Mouse (Mus musculus) stomach, postnatal 0 days (tissue): ENCODE data around the gene Fcer1g. TPM values are rescaled to one million over a fixed set of nuclear protein-coding genes. Genes with fewer than 3 reads are reported as not detected.

Experiments used
- ATAC-seq: fragments of 200-750 bp; cut with Nextera tagmentation; 2 replicates; pipeline ENCODE4 v1.8.0; 2017; ENCODE audit not compliant: low FRiP score, low TSS enrichment
- DNase-seq: peaks from one replicate; pipeline ENCODE4 v3.0.0-alpha.2; 2016; ENCODE audit warnings: low spot score
- H3K27ac ChIP-seq: fragments of 300-500 bp; sonication (generic); replicated peaks from 2 replicates; pipeline ENCODE4 v1.5.1; 2014; ENCODE audit warnings: mild to moderate bottlenecking, control low read depth
- H3K27me3 ChIP-seq: fragments of 300-500 bp; sonication (generic); 2 replicates; pipeline ENCODE4 v1.6.1; 2014; ENCODE audit warnings: low read length; ENCODE audit not compliant: control insufficient read depth, insufficient read depth
- H3K36me3 ChIP-seq: fragments of 300-500 bp; sonication (generic); 2 replicates; pipeline ENCODE4 v1.6.1; 2014; ENCODE audit warnings: low read length, mixed read lengths; ENCODE audit not compliant: control insufficient read depth, insufficient read depth
- H3K4me1 ChIP-seq: fragments of 300-500 bp; sonication (generic); replicated peaks from 2 replicates; pipeline ENCODE4 v1.6.1; 2014; ENCODE audit warnings: antibody characterized with exemption; ENCODE audit not compliant: control insufficient read depth, insufficient read depth
- H3K4me2 ChIP-seq: fragments of 300-500 bp; sonication (generic); replicated peaks from 2 replicates; pipeline ENCODE4 v1.6.1; 2014; ENCODE audit warnings: low read depth, mild to moderate bottlenecking, control low read depth, moderate library complexity
- H3K4me3 ChIP-seq: fragments of 300-500 bp; sonication (generic); 2 replicates; pipeline ENCODE4 v1.5.1; 2014; ENCODE audit warnings: low read depth, low read length, control low read depth
- H3K9ac ChIP-seq: fragments of 300-500 bp; sonication (generic); 2 replicates; pipeline ENCODE4 v1.6.1; 2014; ENCODE audit warnings: mild to moderate bottlenecking, low read length, control low read depth, mixed read lengths
- H3K9me3 ChIP-seq: fragments of 300-500 bp; sonication (generic); 2 replicates; pipeline ENCODE4 v1.6.1; 2016; ENCODE audit warnings: low read length; ENCODE audit not compliant: control insufficient read depth
- CTCF ChIP-seq: IDR thresholded peaks from 2 replicates; pipeline ENCODE4 v1.5.1; 2016; ENCODE audit warnings: antibody characterized with exemption, low read depth, mild to moderate bottlenecking, moderate library complexity
- EP300 ChIP-seq: optimal IDR thresholded peaks from 2 replicates; pipeline ENCODE3; 2016; ENCODE audit warnings: antibody characterized with exemption
- WGBS: fragments of 180-500 bp; shearing (Covaris S2); extraction: QIAGEN DNeasy Blood & Tissue Kit; methylation state at CpG from one replicate; pipeline ENCODE4 v1.1.7; 2014; 5-methylcytosine and 5-hydroxymethylcytosine counted together
- polyA plus RNA-seq: library from polyadenylated mRNA; unstranded; fragments of >200 nt; fragmentation: Nextera tagmentation; extraction: Ambion mirVana; gene quantifications from 2 replicates; pipeline ENCODE4 v1.2.1, GENCODE M21; 2015

Gene Fcer1g
- polyA plus RNA-seq, 1 experiment from 2014 or later = 59.4 TPM

- Histone ChIP-seq H3K36me3 (no peaks in the 10 kb centered on the region), H3K27ac (0 out of 2 replicates have a peak within 1 kb of the TSS, but pooled peaks have one; percentile 8), H3K4me2 (peak within 1 kb of the TSS; percentile 73), H3K9ac (peak within 1 kb of the TSS; percentile 62), H3K9me3 (no peaks in the 10 kb centered on the region), H3K4me3 (peak within 1 kb of the TSS; percentile 58), H3K27me3 (no peaks in the 10 kb centered on the region), H3K4me1 (peaks cover 4% of the 10 kb centered on the region)
- ATAC-seq = peak; percentile 87
- peak; percentile 64 for DNase-seq
- no peak for TF ChIP-seq EP300
- no peak for TF ChIP-seq CTCF
- under 1% methylated on average over 33 of the region's 33 CpGs for WGBS
These were observed 38.2 kb downstream of the Fcer1g start, which contains the start of gene Pcp4l1 for GRCm38 (mm10) chr1:171195887-171196397. Pcp4l1 (minus strand) TSS chr1:171196268.

DNA sequence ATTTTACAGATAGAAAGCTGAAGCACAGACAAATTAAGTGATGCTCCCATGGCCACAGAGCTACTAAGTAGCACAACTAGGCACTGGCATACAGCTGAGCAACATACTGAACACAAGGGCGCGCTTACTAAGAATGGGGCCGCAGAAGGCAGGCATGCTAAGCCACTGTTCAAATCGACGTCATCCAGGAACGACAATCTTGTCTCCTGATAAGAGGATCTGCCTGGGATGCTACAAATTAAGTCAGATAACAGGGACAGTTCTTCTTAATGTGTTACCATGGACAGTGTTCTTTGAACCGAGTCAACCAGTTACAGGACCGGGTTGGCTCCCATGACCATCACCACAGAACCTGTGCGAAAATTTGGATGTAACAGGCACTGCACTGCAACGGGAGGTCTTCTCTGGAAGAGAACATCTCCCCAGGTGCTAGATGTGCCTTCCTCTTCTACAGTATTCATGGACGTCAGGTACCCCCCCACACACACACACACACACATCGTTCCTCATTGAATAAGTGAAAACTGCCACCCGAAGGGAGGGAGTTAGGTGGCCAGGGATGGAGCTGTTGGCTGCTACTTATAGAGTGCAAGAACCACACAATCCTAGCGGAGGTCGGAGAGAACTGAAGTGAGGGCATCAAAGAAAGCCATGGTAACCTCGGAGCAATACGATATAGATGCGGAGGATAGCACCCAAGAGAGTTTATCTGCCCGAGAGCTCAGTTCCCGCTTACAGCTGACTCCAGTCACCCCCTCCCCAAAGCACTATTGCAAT lies 38.9 kb downstream of the Fcer1g start:
- Histone ChIP-seq H3K9me3 (no peaks in the 10 kb centered on the region), H3K27ac (0 out of 2 replicates have a peak overlapping the region, but pooled peaks have one; percentile 8), H3K4me1 (peaks cover 4% of the 10 kb centered on the region), H3K27me3 (no peaks in the 10 kb centered on the region), H3K9ac (peak overlapping the region; percentile 62), H3K4me2 (peak overlapping the region; percentile 73), H3K36me3 (no peaks in the 10 kb centered on the region), H3K4me3 (peak overlapping the region; percentile 58)
- TF ChIP-seq EP300 (no peak), CTCF (0 out of 2 replicates have a peak, but pooled peaks have one; percentile 3)
- WGBS = 21% methylated on average over 20 of the region's 20 CpGs
- no peak for ATAC-seq
- DNase-seq = no peak

GRCm38 (mm10) chr1:171193911-171194830 lies 40.0 kb downstream of the Fcer1g start:
- ATAC-seq = no peak
- H3K4me2 ChIP-seq = peak overlapping the region; percentile 73

DNA sequence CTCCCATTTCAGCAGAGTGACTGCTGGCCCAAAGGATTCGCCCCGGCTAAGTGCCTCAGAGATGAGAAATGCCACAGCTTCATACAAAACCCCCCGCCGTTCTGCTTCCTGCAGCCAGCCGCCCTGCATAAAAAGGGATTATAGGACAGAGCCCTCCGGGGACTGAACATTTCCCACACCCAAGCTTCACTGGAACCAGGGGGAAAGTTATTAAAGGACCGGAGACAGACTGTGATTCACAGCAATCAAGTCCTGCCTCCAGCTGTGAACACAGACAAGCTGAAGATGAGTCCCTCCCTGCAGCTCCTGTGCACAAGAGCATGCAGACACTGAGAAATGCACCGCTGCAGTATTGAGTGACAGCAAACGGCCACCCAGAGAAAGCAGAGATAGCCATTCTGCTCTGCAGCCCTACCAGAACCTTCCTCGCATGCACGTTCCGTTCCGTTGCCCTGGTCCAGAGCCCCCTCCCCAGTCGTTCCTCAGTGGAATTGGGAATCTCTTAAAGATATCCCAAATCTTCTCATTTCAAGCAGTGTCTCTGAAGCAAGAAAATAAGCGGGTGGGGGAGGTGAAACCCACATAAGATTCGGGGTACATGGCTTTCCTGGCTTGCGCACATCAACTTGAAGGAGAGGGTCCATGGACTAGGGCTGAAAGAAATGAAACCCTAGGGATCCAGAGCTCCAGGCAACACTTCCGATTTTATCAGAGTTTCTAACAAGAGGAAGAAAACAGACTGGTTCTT lies 40.9 kb downstream of the Fcer1g start:
- DNase-seq (no peak), ATAC-seq (no peak)
- H3K4me3 ChIP-seq = peak overlapping the region; percentile 16
- no peak for TF ChIP-seq CTCF
- no peak for TF ChIP-seq EP300
- H3K9me3 ChIP-seq = no peaks in the 10 kb centered on the region
- H3K4me1 ChIP-seq = peaks cover 8% of the 10 kb centered on the region
- no peaks in the 10 kb centered on the region for H3K27me3 ChIP-seq
- H3K4me2 ChIP-seq = peak overlapping the region; percentile 39
- no peak overlapping the region for H3K27ac ChIP-seq
- no peaks in the 10 kb centered on the region for H3K36me3 ChIP-seq
- no peak overlapping the region; the same call in 1 of the 2 replicates for H3K9ac ChIP-seq
- WGBS = 14% methylated on average over 18 of the region's 18 CpGs

More at GRCm38 (mm10) chr1:171193911-171194830, 40.0 kb downstream of the Fcer1g start:
- Histone ChIP-seq H3K27me3 (no peaks in the 10 kb centered on the region), H3K4me3 (no peak overlapping the region), H3K4me1 (peaks cover 8% of the 10 kb centered on the region), H3K9ac (no peak overlapping the region), H3K9me3 (no peaks in the 10 kb centered on the region), H3K36me3 (no peaks in the 10 kb centered on the region), H3K27ac (no peak overlapping the region)
- no peak for DNase-seq
- no peak for TF ChIP-seq CTCF
- no peak for TF ChIP-seq EP300
- WGBS = 41% methylated on average over 11 of the region's 11 CpGs

GRCm38 (mm10) chr1:171192283-171192682 lies 41.9 kb downstream of the Fcer1g start:
- Histone ChIP-seq H3K36me3 (no peaks in the 10 kb centered on the region), H3K27ac (no peak overlapping the region), H3K9me3 (no peaks in the 10 kb centered on the region), H3K4me2 (no peak overlapping the region), H3K4me1 (peaks cover 8% of the 10 kb centered on the region), H3K27me3 (no peaks in the 10 kb centered on the region), H3K9ac (no peak overlapping the region), H3K4me3 (no peak overlapping the region)
- no peak for TF ChIP-seq CTCF
- no peak for TF ChIP-seq EP300
- 58% methylated on average over 10 of the region's 10 CpGs for WGBS
- ATAC-seq = no peak
- DNase-seq = no peak
